Mouse (Mus musculus) pancreas, adult 10 weeks (tissue): ENCODE measurements around the gene Fpgs. TPM values are rescaled to one million over a fixed set of nuclear protein-coding genes. Genes with fewer than 3 reads are reported as not detected.

Experiments used
- polyA plus RNA-seq: library from polyadenylated mRNA; stranded (reverse); fragments of 350-450 nt; fragmentation: Illumina TruSeq; extraction: RNeasy Lipid Tissue Mini Kit (QIAGEN cat#74804); gene quantifications from one replicate; pipeline ENCODE4 v1.2.3, GENCODE M21; 2015; ENCODE audit warnings: low read depth, low replicate concordance; ENCODE audit not compliant: insufficient read depth

The Fpgs gene
- 25.2 TPM for polyA plus RNA-seq

GRCm38 (mm10) chr2:32704021-32704421, at the start of gene Fpgs:
TSS of gene Fpgs (minus strand) at chr2:32704145.

GRCm38 (mm10) chr2:32740916-32741272, 36.9 kb upstream of the Fpgs start, which contains the start of gene 6330409D20Rik:
TSS of gene 6330409D20Rik (minus strand) at chr2:32741016.

GRCm38 (mm10) chr2:32720681-32721229, 16.8 kb upstream of the Fpgs start, which contains the start of gene Sh2d3c:
TSS of gene Sh2d3c (plus strand) at chr2:32721055.

GRCm38 (mm10) chr2:32712934-32713817, 9.2 kb upstream of the Fpgs start, which contains the start of gene Cdk9:
TSS of gene Cdk9 (minus strand) at chr2:32713076.

GRCm38 (mm10) chr2:32646379-32647056, 57.4 kb downstream of the Fpgs start, which contains the start of gene Eng:
TSS of gene Eng (plus strand) at chr2:32646595.

Other genes with a start within 250 kb of the Fpgs start
- 7.6 TPM for gene Fam102a, start 168.8 kb downstream of the Fpgs start, polyA plus RNA-seq
- gene Dpm2, start 133.3 kb downstream of the Fpgs start, polyA plus RNA-seq = 30.0 TPM
- not detected for gene Pip5kl1, start 129.3 kb downstream of the Fpgs start, polyA plus RNA-seq
- not detected for gene 9430097D07Rik, start 128.5 kb downstream of the Fpgs start, polyA plus RNA-seq
- gene St6galnac4, start 117.0 kb downstream of the Fpgs start, polyA plus RNA-seq = 8.7 TPM
- 8.5 TPM for gene St6galnac6, start 104.4 kb downstream of the Fpgs start, polyA plus RNA-seq
- 4.1 TPM for gene Ak1, start 82.4 kb downstream of the Fpgs start, polyA plus RNA-seq
- gene Eng, start 57.5 kb downstream of the Fpgs start, polyA plus RNA-seq = 78.3 TPM
- gene Cdk9, start 8.9 kb upstream of the Fpgs start, polyA plus RNA-seq = 22.0 TPM
- 7.7 TPM for gene Sh2d3c, start 16.9 kb upstream of the Fpgs start, polyA plus RNA-seq
- gene 6330409D20Rik, start 36.9 kb upstream of the Fpgs start, polyA plus RNA-seq = not detected
- 24.0 TPM for gene Tor2a, start 53.1 kb upstream of the Fpgs start, polyA plus RNA-seq
- 0.70 TPM for gene Ttc16, start 71.5 kb upstream of the Fpgs start, polyA plus RNA-seq
- 4.1 TPM for gene Ptrh1, start 71.6 kb upstream of the Fpgs start, polyA plus RNA-seq
- 0.48 TPM for gene Cfap157, start 80.3 kb upstream of the Fpgs start, polyA plus RNA-seq
- 7.2 TPM for gene Stxbp1, start 143.1 kb upstream of the Fpgs start, polyA plus RNA-seq
- 14.7 TPM for gene Fam129b, start 172.0 kb upstream of the Fpgs start, polyA plus RNA-seq